Mouse (Mus musculus): ENCODE results near the gene Sufu. TPM values are rescaled to one million over a fixed set of nuclear protein-coding genes. Genes with fewer than 3 reads are reported as not detected.

Sufu gene
- polyA plus RNA-seq, 1 experiment from 2014 or later: 29.1 TPM

DNA sequence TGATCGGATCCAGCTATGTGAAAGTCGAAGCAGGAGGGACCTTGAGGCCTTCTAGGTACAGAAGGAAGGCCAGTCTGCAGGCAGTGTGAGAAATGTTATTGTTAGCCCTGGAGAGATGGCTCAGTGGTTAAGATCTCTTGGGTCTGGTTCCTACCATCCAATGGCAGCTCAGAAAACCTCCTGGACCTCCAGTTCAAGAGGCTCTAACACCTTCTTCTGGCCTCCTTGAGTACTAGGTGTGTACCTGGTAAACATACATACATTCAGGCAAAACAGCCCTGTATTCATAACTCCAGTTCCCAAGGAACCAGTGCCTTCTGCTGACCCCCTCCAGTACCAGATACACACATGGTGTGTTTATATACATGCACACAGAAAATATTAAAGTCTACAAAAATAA, 17.3 kb downstream of the Sufu start:
- Histone ChIP-seq H3K9ac (replicated peaks; ENCODE audit: low read length) (no peak overlapping the region), H3K4me3 (replicated peaks; ENCODE audit: low read depth, low read length) (no peak overlapping the region), H3K9me3 (ENCODE audit: control insufficient read depth, low read length) (no peaks in the 10 kb centered on the region), H3K4me2 (ENCODE audit: low read length) (no peak overlapping the region), H3K27ac (replicated peaks; ENCODE audit: low read depth, low read length) (no peak overlapping the region), H3K4me1 (ENCODE audit: control insufficient read depth, insufficient read depth, low read length) (no peaks in the 10 kb centered on the region), H3K27me3 (ENCODE audit: control insufficient read depth, insufficient read depth, low read length) (no peaks in the 10 kb centered on the region), H3K36me3 (ENCODE audit: control insufficient read depth, insufficient read depth, low read length) (peaks cover 8% of the 10 kb centered on the region; the same call in 1 of the 2 replicates)
- ATAC-seq (ENCODE audit: low FRiP score, low TSS enrichment) (no peak), DNase-seq (no peak)
- 92% methylated on average over 2 of the region's 2 CpGs for WGBS

DNA sequence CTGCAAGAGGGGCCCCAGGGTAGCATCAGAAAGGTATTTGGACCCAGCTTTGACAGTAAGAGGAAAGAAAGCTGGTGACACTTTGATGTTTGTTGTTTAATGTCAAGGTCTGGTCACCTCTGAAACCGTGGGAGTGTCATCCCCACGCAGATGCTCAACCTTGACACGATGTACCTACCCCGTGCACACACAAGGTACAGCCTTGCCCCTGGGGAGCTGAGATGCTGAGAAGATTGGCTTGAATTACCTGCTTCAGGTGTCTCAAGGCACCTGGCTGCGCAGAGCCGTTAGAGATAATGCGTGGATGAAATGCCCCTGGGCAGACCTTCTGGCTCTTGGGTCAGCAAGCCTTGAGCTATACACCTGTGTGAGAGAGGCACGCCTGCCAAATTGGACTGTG, 17.8 kb downstream of the Sufu start:
- no peak for ATAC-seq (ENCODE audit: low FRiP score, low TSS enrichment)
- no peak overlapping the region for H3K9ac ChIP-seq (replicated peaks; ENCODE audit: low read length)
- H3K4me2 ChIP-seq (ENCODE audit: low read length): no peak overlapping the region
- H3K4me1 ChIP-seq (ENCODE audit: control insufficient read depth, insufficient read depth, low read length): no peaks in the 10 kb centered on the region
- no peaks in the 10 kb centered on the region for H3K27me3 ChIP-seq (ENCODE audit: control insufficient read depth, insufficient read depth, low read length)
- H3K27ac ChIP-seq (replicated peaks; ENCODE audit: low read depth, low read length): no peak overlapping the region
- no peaks in the 10 kb centered on the region for H3K9me3 ChIP-seq (ENCODE audit: control insufficient read depth, low read length)
- H3K36me3 ChIP-seq (ENCODE audit: control insufficient read depth, insufficient read depth, low read length): peaks cover 8% of the 10 kb centered on the region; the same call in 1 of the 2 replicates
- 95% methylated on average over 8 of the region's 8 CpGs for WGBS
- H3K4me3 ChIP-seq (replicated peaks; ENCODE audit: low read depth, low read length): no peak overlapping the region
- DNase-seq: no peak

DNA sequence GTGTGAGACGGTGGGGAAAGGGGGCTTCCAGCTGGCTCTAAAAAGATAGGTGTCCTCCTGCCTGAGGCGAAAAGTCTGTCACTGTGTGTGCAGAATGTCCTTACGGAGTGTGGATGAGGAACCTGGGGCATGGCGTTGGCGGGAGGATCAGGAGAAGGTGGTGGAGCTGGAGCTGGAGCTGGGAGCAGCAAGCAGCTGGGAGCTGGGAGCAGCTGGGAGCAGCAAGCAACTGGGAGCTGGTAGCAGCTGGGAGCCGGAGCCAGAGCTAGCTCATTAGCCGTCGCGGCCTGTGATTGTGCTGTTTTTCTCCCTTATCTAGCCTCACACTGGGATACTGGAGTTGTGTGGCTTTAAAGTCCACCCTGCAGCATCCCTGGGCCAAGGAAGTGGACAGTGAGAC, 19.6 kb downstream of the Sufu start:
- Histone ChIP-seq H3K4me3 (replicated peaks; ENCODE audit: low read depth, low read length) (no peak overlapping the region), H3K27ac (replicated peaks; ENCODE audit: low read depth, low read length) (no peak overlapping the region), H3K27me3 (ENCODE audit: control insufficient read depth, insufficient read depth, low read length) (no peaks in the 10 kb centered on the region), H3K4me1 (ENCODE audit: control insufficient read depth, insufficient read depth, low read length) (no peaks in the 10 kb centered on the region; the same call in 1 of the 2 replicates), H3K9me3 (ENCODE audit: control insufficient read depth, low read length) (no peaks in the 10 kb centered on the region), H3K4me2 (ENCODE audit: low read length) (no peak overlapping the region), H3K36me3 (ENCODE audit: control insufficient read depth, insufficient read depth, low read length) (no peaks in the 10 kb centered on the region), H3K9ac (replicated peaks; ENCODE audit: low read length) (no peak overlapping the region)
- no peak for DNase-seq
- 65% methylated on average over 9 of the region's 9 CpGs for WGBS
- ATAC-seq (ENCODE audit: low FRiP score, low TSS enrichment): no peak

DNA sequence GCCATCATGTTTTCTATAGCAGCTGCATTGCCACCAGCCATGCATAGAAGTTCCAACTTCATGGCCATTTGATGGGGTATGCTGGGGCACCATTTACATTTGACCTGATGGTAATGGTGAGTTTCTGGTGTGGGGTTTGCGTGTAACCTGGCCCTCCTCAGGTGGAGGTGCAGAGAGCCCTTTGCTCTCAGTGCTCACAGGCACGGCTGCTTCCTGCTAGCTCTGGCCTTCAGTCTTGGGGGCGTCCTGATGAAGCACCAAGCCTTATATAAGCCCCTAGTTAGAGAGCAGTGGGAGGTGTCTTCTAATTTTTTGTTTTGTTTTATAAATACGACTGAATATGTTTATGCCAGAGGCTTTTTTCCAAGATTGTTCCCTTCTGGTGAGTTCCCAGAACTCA, 21.4 kb downstream of the Sufu start:
- Histone ChIP-seq H3K4me1 (ENCODE audit: control insufficient read depth, insufficient read depth, low read length) (peaks cover 11% of the 10 kb centered on the region), H3K4me2 (ENCODE audit: low read length) (no peak overlapping the region), H3K9ac (replicated peaks; ENCODE audit: low read length) (no peak overlapping the region), H3K9me3 (ENCODE audit: control insufficient read depth, low read length) (no peaks in the 10 kb centered on the region), H3K27me3 (ENCODE audit: control insufficient read depth, insufficient read depth, low read length) (no peaks in the 10 kb centered on the region), H3K4me3 (replicated peaks; ENCODE audit: low read depth, low read length) (no peak overlapping the region), H3K27ac (replicated peaks; ENCODE audit: low read depth, low read length) (no peak overlapping the region), H3K36me3 (ENCODE audit: control insufficient read depth, insufficient read depth, low read length) (no peaks in the 10 kb centered on the region)
- DNase-seq (no peak), ATAC-seq (ENCODE audit: low FRiP score, low TSS enrichment) (no peak)
- WGBS: 91% methylated on average over 4 of the region's 4 CpGs

DNA sequence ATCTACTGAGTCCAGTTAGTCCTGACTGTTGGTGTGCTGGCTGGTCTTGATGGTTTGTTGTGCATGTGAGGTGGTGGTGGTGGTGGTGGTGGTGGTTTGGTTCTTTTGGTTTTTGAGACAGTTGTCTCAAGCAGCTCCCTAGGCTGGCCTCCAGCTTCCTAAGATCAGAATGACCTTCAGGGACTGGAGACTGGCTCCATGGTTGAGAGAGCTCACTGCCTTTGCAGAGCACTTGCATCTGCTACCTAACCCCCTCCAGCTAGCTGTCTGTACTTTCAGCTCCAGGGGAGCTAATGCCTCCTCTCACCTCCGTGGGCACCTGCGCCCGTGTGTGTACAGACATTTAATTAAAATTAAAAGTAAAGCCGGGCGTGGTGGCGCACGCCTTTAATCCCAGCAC, 23.7 kb downstream of the Sufu start:
- no peak overlapping the region for H3K27ac ChIP-seq (replicated peaks; ENCODE audit: low read depth, low read length)
- DNase-seq (no peak), ATAC-seq (ENCODE audit: low FRiP score, low TSS enrichment) (no peak)
- H3K4me1 ChIP-seq (ENCODE audit: control insufficient read depth, insufficient read depth, low read length): peaks cover 13% of the 10 kb centered on the region
- no peak overlapping the region for H3K9ac ChIP-seq (replicated peaks; ENCODE audit: low read length)
- no peak overlapping the region for H3K4me3 ChIP-seq (replicated peaks; ENCODE audit: low read depth, low read length)
- H3K36me3 ChIP-seq (ENCODE audit: control insufficient read depth, insufficient read depth, low read length): 0 out of 2 replicates have a peak, but pooled peaks cover 4% of the 10 kb centered on the region
- 96% methylated on average over 7 of the region's 7 CpGs for WGBS
- no peak overlapping the region for H3K4me2 ChIP-seq (ENCODE audit: low read length)
- H3K27me3 ChIP-seq (ENCODE audit: control insufficient read depth, insufficient read depth, low read length): no peaks in the 10 kb centered on the region
- H3K9me3 ChIP-seq (ENCODE audit: control insufficient read depth, low read length): no peaks in the 10 kb centered on the region

DNA sequence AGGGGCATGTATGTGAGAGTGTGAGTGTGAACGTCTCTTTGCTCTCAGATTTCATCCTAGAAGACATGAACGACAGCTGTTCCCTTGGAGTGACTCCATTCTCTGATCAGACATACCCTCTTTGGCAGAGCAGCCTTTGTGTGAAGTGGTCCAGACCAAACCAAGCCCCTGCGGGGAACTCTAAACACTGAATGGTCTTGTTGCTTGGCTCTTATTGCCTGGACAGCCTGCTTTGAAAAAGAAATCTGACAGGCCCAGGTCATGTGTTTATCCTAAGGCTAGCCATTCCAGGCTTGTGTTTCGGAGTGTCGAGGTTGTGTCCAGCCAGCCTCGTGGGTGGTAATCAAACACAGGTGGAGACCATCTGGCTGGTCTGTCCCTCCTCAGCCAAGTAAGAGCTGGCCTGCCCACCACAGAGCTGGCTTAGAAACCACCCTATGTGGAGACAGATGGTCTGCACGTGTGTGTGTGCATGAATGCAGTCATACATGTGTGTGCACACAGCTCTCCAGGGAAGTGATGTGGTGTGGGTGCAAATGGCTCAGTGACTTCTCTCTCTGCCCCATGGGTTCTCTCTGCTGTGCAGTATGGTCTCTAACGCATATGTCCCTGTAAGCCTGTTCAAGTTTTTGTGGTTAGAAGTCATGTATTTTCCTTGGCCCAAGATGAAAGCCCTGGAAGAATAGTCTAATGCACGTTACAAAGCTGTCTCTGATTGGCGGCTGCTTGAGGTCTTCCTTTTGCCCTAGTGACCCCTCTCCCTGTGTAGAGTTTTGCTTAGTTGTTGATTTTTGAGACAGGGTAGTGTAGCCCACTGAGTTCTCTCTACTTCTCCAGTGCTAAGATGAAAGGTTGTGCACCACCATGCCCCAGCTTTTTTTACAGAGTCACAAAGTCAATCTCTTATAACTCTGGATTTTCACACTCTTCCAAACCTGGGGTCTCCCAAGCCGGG, 26.0 kb downstream of the Sufu start:
- 39% methylated on average over 11 of the region's 11 CpGs for WGBS
- peaks cover 13% of the 10 kb centered on the region for H3K4me1 ChIP-seq (ENCODE audit: control insufficient read depth, insufficient read depth, low read length)
- 0 out of 2 replicates have a peak, but pooled peaks cover 5% of the 10 kb centered on the region for H3K36me3 ChIP-seq (ENCODE audit: control insufficient read depth, insufficient read depth, low read length)
- H3K27me3 ChIP-seq (ENCODE audit: control insufficient read depth, insufficient read depth, low read length): no peaks in the 10 kb centered on the region
- ATAC-seq (ENCODE audit: low FRiP score, low TSS enrichment) (peak; percentile 34; the same call in 1 of the 2 replicates), DNase-seq (peak; percentile 49)
- no peak overlapping the region for H3K9ac ChIP-seq (replicated peaks; ENCODE audit: low read length)
- H3K9me3 ChIP-seq (ENCODE audit: control insufficient read depth, low read length): no peaks in the 10 kb centered on the region
- H3K4me3 ChIP-seq (replicated peaks; ENCODE audit: low read depth, low read length): no peak overlapping the region
- H3K4me2 ChIP-seq (ENCODE audit: low read length): no peak overlapping the region
- H3K27ac ChIP-seq (replicated peaks; ENCODE audit: low read depth, low read length): peak overlapping the region; percentile 65

DNA sequence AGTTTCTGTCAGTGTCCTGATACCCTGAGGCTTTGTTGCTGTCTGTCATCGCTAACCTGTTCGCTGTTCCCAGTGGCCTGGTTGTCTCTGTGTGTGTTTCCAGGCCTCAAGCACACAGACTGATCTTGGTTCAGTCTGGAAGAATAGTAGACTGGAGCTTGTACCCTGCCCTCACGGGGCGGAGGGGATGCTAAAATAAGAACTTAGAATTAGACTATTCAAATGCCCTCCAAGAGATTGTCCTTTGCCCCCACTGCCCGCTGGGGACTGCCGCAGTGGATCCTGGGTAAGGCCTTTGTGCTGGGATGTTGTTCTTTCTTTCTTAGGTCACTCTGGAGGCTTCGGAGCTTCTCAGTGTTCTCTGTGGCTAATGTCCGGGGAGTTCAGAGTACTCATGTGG, 28.6 kb downstream of the Sufu start:
- H3K27me3 ChIP-seq (ENCODE audit: control insufficient read depth, insufficient read depth, low read length): no peaks in the 10 kb centered on the region
- H3K36me3 ChIP-seq (ENCODE audit: control insufficient read depth, insufficient read depth, low read length): 0 out of 2 replicates have a peak, but pooled peaks cover 5% of the 10 kb centered on the region
- H3K4me2 ChIP-seq (ENCODE audit: low read length): no peak overlapping the region
- WGBS: 86% methylated on average over 8 of the region's 8 CpGs
- no peak overlapping the region for H3K9ac ChIP-seq (replicated peaks; ENCODE audit: low read length)
- no peaks in the 10 kb centered on the region for H3K9me3 ChIP-seq (ENCODE audit: control insufficient read depth, low read length)
- DNase-seq (no peak), ATAC-seq (ENCODE audit: low FRiP score, low TSS enrichment) (no peak)
- H3K4me1 ChIP-seq (ENCODE audit: control insufficient read depth, insufficient read depth, low read length): peaks cover 13% of the 10 kb centered on the region
- H3K4me3 ChIP-seq (replicated peaks; ENCODE audit: low read depth, low read length): no peak overlapping the region
- H3K27ac ChIP-seq (replicated peaks; ENCODE audit: low read depth, low read length): no peak overlapping the region

DNA sequence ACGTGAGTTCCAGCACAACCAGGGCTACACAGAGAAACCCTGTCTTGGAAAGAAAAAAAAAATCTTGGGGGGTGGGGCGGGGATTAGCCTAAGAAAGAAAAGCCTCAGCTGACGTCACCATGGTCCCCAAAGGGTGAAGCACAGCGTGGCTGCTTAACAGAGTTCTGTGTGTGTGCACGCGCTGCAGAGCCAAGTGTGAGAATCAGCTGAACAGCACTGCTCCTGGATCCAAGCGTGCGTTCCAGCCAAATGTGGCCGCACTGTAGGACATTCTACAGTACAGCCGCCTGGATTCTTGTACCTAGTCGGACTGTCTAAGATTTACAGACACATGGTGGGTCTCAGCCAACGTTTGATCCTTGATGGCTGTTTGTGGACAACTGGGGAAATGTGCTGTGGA, 29.8 kb downstream of the Sufu start:
- peaks cover 13% of the 10 kb centered on the region for H3K4me1 ChIP-seq (ENCODE audit: control insufficient read depth, insufficient read depth, low read length)
- 59% methylated on average over 12 of the region's 12 CpGs for WGBS
- no peaks in the 10 kb centered on the region for H3K27me3 ChIP-seq (ENCODE audit: control insufficient read depth, insufficient read depth, low read length)
- no peak overlapping the region for H3K9ac ChIP-seq (replicated peaks; ENCODE audit: low read length)
- no peak overlapping the region for H3K4me3 ChIP-seq (replicated peaks; ENCODE audit: low read depth, low read length)
- H3K9me3 ChIP-seq (ENCODE audit: control insufficient read depth, low read length): no peaks in the 10 kb centered on the region
- DNase-seq (peak; percentile 35), ATAC-seq (ENCODE audit: low FRiP score, low TSS enrichment) (no peak)
- no peak overlapping the region for H3K4me2 ChIP-seq (ENCODE audit: low read length)
- H3K27ac ChIP-seq (replicated peaks; ENCODE audit: low read depth, low read length): 0 out of 2 replicates have a peak overlapping the region, but pooled peaks have one; percentile 13
- 0 out of 2 replicates have a peak, but pooled peaks cover 5% of the 10 kb centered on the region for H3K36me3 ChIP-seq (ENCODE audit: control insufficient read depth, insufficient read depth, low read length)

DNA sequence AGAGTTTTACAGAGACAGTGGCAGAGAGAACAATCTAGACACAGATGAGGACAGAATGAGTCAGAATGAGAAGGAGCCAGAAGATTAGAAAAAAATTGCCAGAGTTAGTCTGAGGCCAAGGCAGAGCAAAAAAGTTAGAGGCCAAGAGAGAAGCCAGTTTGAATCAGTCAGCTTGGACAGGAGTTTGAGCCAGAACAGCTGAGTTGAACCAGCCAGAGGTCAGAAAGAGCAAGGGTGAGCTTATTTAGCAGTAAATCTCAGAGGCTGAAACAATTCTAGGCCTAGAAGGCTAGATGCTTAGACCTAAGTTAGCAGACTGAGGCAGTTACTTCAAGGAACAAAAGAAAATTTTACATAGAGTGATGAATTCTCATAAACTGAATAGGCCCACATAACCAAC, 32.6 kb downstream of the Sufu start:
- H3K27ac ChIP-seq (replicated peaks; ENCODE audit: low read depth, low read length): no peak overlapping the region
- no peak overlapping the region for H3K9ac ChIP-seq (replicated peaks; ENCODE audit: low read length)
- no peaks in the 10 kb centered on the region for H3K27me3 ChIP-seq (ENCODE audit: control insufficient read depth, insufficient read depth, low read length)
- DNase-seq (no peak), ATAC-seq (ENCODE audit: low FRiP score, low TSS enrichment) (no peak)
- H3K4me2 ChIP-seq (ENCODE audit: low read length): no peak overlapping the region
- H3K4me3 ChIP-seq (replicated peaks; ENCODE audit: low read depth, low read length): no peak overlapping the region
- H3K9me3 ChIP-seq (ENCODE audit: control insufficient read depth, low read length): no peaks in the 10 kb centered on the region
- H3K36me3 ChIP-seq (ENCODE audit: control insufficient read depth, insufficient read depth, low read length): 0 out of 2 replicates have a peak, but pooled peaks cover 5% of the 10 kb centered on the region
- peaks cover 2% of the 10 kb centered on the region; the same call in 1 of the 2 replicates for H3K4me1 ChIP-seq (ENCODE audit: control insufficient read depth, insufficient read depth, low read length)

Measured in midbrain, embryonic 14.5 days (tissue).